Mouse (Mus musculus): ENCODE measurements around the gene Exoc6.
"Not testable (repeated sequence)": the region's sequence is repeated elsewhere in the genome, so short reads cannot be mapped to it uniquely, and the experiment has no call there.

Exoc6 gene

GRCm38 (mm10) chr19:37550101-37551039 is at the start of gene Exoc6:
Exoc6 (plus strand) TSS chr19:37550418.
- peak; percentile 76 for DNase-seq (ENCODE audit: low read depth, low spot score)

GRCm38 (mm10) chr19:37502996-37503395 is 47.2 kb upstream of the Exoc6 start:
- no peak for DNase-seq (ENCODE audit: low read depth, low spot score)

GRCm38 (mm10) chr19:37506066-37506465 is 44.2 kb upstream of the Exoc6 start:
- no peak for DNase-seq (ENCODE audit: low read depth, low spot score)

GRCm38 (mm10) chr19:37506614-37507013 is 43.6 kb upstream of the Exoc6 start:
- DNase-seq (ENCODE audit: low read depth, low spot score), result no peak

- peak; percentile 44 for DNase-seq (ENCODE audit: low read depth, low spot score)
Measured at GRCm38 (mm10) chr19:37509725-37510124, 40.5 kb upstream of the Exoc6 start.

GRCm38 (mm10) chr19:37514811-37515292 is 35.4 kb upstream of the Exoc6 start:
- no peak for DNase-seq (ENCODE audit: low read depth, low spot score)

- DNase-seq (ENCODE audit: low read depth, low spot score), result no peak
Measured at GRCm38 (mm10) chr19:37517419-37517818, 32.8 kb upstream of the Exoc6 start.

GRCm38 (mm10) chr19:37520740-37521433 is 29.3 kb upstream of the Exoc6 start:
- no peak for DNase-seq (ENCODE audit: low read depth, low spot score)

GRCm38 (mm10) chr19:37521434-37521781 is 28.8 kb upstream of the Exoc6 start:
- no peak for DNase-seq (ENCODE audit: low read depth, low spot score)

GRCm38 (mm10) chr19:37523280-37524062 is 26.7 kb upstream of the Exoc6 start:
- no peak for DNase-seq (ENCODE audit: low read depth, low spot score)

GRCm38 (mm10) chr19:37525925-37526324 is 24.3 kb upstream of the Exoc6 start:
- DNase-seq (ENCODE audit: low read depth, low spot score), result no peak

GRCm38 (mm10) chr19:37526768-37527167 is 23.4 kb upstream of the Exoc6 start:
- DNase-seq (ENCODE audit: low read depth, low spot score), result no peak

GRCm38 (mm10) chr19:37527736-37528135 is 22.5 kb upstream of the Exoc6 start:
- DNase-seq (ENCODE audit: low read depth, low spot score), result not testable (repeated sequence)

- DNase-seq (ENCODE audit: low read depth, low spot score), result no peak
Measured at GRCm38 (mm10) chr19:37528581-37528980, 21.6 kb upstream of the Exoc6 start.

- DNase-seq (ENCODE audit: low read depth, low spot score), result no peak
Measured at GRCm38 (mm10) chr19:37529296-37529695, 20.9 kb upstream of the Exoc6 start.

- DNase-seq (ENCODE audit: low read depth, low spot score), result peak; percentile 63
Measured at GRCm38 (mm10) chr19:37529975-37530515, 20.2 kb upstream of the Exoc6 start.

- no peak for DNase-seq (ENCODE audit: low read depth, low spot score)
Measured at GRCm38 (mm10) chr19:37530601-37531000, 19.6 kb upstream of the Exoc6 start.

- DNase-seq (ENCODE audit: low read depth, low spot score), result no peak
Measured at GRCm38 (mm10) chr19:37531200-37531845, 18.9 kb upstream of the Exoc6 start.

- DNase-seq (ENCODE audit: low read depth, low spot score), result no peak
Measured at GRCm38 (mm10) chr19:37533196-37533595, 17.0 kb upstream of the Exoc6 start.

- DNase-seq (ENCODE audit: low read depth, low spot score), result no peak
Measured at GRCm38 (mm10) chr19:37534737-37535365, 15.4 kb upstream of the Exoc6 start.

GRCm38 (mm10) chr19:37536426-37536825 is 13.8 kb upstream of the Exoc6 start:
- no peak for DNase-seq (ENCODE audit: low read depth, low spot score)
